Mouse (Mus musculus) frontal cortex, adult (tissue): ENCODE data around the gene Dlg5.
A peak's percentile ranks its signal among the peaks of the same experiment; 100 is the strongest.

ENCODE experiments used
- ATAC-seq: cut with Nextera tagmentation; 2 replicates; pipeline ENCODE4 v1.9.2; 2017; ENCODE audit warnings: mild to moderate bottlenecking, moderate library complexity, mixed read lengths; ENCODE audit not compliant: low TSS enrichment

Dlg5 gene

DNA sequence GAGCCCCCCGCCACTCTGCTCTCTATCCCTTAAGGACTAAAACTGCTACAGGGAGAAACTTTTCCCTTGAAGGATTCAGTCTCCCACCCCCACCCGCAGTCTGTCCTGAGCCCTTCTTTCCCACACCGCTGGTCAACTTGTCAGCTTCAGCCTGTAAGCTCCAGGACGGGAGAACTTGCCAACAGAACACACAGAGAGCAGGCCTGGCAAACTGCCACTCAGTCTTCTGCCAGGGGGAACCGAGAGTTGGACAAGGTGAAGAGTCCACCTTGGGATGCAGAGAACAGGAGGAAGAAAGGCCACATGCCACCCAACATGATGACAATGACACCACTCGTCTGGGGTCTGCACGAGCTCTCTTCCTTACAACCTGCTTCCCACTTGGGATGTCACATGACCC lies 56.1 kb downstream of the Dlg5 start:
- no peak for ATAC-seq

DNA sequence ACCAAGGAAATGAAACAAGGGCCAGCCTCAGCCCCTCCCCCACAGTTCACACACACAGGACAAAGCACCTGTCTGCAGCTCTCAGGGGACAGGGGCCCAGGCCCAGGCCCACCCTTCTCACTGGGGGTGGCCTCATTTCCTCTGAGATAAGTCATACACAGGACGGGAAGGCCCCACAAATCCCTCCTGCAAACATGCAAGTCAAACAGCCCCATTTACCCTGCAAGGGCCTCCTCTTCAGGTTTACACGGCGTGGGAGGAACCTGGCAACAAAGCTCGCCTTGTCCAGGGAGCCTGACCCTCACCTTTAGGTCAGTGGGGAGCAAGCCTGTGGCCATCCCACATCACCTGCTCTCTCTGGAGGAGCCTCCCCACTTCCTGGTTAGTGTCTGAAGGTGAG lies 60.2 kb downstream of the Dlg5 start:
- ATAC-seq = no peak

DNA sequence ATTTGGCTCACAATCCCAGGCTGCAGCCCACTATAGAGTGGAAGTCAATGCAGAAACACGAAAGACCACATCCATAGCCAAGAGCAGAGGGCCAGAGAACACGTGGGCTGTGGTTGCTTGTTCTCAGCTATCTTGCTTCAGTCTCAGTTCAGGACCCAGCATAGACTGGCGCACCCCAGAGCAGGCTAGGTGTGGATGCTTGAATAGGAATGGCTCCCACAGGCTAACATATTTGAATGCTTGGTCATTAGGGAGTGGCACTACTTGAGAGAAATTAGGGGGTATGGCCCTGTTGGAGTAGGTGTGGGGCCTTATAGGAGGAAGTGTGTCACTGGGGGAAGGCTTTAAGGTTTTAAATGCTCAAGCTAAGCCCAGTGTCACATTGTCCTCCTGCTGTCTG lies 62.8 kb downstream of the Dlg5 start:
- ATAC-seq = no peak

DNA sequence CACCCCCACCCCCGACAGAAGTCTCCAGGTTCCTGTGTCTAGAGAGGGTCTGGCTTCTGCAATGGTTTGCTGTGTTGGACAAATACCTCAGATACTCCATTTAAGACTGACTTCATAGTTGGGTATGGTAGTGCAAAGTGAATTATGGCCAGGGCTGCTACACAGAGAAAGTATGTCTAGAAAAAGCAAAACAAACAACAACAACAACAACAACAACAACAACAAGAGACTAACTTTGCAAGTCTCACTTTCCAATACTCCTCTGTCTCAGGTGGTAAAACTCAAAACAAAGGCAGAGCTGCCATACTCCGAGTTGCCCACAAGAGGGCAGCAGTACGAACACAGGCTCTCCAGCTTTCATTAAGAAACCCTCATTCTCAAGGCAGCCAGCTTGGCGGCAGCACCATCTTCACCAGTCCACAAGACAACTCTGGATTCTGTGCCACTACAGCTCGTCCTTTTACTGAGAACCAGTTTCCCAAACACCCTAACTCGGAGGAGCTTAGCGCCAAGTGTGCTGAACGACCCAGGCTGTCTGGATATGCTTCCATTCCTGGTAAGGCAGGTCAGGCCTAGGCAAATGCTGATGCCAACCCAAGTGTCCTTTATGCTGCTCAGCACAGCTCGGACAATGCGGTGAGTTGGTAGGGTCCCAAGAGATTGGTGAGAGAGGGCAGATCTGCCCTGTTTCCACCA lies 63.8 kb downstream of the Dlg5 start:
- ATAC-seq = peak; percentile 98

DNA sequence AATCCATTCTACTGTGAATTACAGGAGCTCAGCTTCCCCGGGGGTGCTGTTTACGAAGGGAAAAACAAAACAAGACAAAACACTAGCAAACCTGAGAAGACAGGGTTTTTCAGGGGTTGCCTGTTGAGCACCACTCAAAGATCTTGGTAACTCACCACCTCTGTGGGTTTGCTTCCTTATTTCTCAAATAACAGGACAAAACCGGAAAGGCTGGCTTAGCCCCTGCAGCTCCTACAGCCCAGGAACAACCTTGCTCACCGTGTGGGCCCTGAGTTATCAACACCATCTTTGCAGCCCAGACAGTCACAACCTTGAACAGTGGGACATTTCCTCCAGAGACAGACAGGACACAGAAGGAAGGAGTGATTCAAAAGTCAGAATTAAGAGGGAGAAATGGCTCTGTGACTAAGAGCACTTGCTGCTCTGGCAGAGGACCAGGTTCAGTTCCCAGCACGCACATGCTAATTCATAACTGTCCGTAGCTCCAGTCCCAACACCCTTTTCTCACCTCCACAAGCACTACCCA lies 66.2 kb downstream of the Dlg5 start:
- ATAC-seq = no peak

DNA sequence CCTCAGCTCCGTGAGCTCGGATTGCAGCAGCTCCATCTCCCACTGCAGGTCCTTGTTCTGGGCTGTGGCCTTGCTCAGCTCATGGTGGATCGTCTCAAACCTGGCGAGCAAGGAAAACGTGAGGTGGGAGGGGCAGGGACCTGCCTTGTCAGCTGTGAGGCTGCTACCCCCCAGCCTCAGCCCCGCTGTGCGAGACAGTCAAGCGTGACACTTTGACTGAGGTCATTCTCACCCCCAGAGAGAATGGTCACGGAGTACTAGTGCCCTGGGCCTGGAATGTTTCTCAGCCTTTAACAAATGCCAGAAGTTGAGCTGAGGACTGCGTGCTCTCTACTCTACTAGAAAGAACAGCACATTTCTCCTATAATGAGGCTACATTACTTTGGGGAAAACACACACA lies 69.1 kb downstream of the Dlg5 start:
- no peak for ATAC-seq

DNA sequence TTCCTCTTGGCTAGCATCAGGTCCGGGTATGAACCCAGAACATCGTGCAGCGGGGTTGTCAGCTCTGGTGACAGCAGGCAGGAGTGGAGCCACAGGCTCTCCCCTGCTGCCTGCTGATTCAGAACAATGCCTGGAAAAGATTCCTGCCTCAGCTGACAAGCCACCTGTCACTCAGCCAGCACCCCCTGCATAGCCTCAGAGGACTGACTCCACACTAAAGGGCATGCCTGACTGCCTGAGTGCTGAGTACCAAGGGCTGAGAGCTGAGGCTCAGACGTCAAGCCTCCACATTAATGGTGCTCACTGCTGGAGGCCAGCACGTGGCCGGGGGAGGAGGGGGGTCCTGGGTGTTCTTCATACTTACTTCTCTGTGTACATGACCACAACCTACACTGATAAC lies 72.4 kb downstream of the Dlg5 start:
- ATAC-seq = no peak

DNA sequence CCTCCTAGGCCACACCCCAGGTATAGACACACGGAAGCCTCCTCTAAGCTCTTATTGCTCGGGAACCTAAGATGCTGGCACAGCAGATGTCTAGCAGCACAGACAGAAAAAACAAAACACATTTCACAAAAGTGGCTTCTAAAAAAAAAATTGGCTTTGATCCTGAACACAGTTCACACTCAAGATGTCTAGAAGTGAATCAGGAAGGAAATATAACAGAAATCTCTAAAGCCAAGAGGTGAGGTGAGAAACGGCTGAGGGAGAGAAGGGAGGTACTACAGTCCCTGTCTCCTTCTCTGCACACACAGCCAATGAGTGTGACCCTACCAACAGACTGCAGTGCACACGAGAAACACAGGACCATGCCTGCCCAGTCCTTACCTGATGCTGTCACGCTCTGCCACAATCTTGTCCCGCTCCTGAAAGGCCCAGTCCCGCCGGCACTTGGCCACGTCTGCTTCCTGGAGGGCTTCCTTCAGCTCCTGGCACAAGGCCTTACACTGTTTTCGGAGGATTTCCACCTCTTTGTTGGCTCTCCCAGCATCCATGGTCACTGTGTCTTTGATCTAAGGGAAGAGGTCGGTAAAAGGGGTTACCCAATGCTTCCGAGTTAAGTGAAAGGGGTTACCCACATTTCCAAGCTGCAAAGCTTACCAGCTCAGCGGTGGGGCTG lies 73.9 kb downstream of the Dlg5 start:
- peak; percentile 83 for ATAC-seq

DNA sequence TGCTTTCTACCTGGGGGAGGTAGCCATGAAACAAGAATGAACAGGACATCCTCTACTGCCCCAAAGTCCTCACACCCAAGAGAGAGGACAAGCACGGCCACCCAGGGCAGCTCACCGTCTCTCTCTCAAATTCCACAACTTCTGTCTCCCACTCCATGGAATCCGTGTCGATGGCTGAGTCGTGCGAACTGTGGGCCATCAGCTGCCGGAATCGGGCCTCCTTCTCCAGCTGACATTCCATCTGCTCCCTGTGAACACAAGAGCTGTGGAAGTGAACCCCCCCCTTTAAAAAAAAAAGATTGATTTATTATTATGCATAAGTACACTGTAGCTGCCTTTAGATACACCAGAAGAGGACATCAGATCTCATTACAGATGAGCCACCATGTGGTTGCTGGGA lies 79.7 kb downstream of the Dlg5 start:
- ATAC-seq = no peak

DNA sequence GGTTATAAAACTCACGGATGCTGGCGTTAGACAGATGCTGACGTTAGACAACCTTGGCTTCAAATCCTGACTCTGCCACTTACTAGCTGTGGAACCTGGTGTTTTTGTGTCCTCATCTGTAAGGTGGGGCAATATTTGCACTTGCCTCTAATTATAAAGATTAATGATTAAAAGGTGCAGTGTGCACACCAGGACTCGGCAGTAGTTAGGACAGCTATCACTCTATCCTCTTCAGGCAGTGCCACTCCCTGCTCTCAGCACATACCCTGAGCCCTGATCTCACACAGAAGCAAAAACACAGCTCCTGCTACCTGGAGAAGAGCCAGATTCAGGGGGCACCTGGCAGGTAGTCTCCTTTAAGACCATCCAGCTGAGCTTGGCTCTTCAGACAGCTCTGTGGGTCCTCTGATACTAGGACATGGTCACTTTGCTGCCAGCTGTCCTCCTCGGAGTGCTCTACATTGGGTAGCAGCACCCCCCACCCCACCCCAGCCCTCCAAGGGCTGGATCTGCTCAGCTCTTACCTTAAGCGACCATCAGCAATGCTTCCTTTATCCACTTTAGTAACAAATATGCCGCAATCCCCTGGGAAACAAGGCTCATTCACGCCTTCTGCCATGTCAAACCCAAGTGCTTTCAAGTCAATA lies 80.9 kb downstream of the Dlg5 start:
- ATAC-seq = no peak

DNA sequence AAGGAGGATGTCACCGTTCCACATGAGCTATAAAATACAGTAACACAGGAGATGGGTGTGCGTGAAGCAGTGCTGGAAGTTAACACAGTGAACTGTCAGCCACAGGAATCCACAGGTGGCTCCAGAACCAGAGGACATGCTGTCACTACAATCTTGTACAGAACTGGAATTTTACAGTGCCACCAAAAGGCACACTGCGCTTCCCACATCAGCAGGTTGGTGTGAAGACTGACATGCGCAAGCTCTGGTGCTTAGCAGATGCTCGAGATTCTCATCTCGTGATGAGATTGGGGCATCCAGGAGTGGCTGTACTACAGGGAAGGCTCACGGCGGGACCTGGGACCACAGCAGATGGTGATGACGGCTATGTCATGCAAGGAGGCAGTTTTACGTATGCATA lies 82.9 kb downstream of the Dlg5 start:
- peak; percentile 47; the same call in 1 of the 2 replicates for ATAC-seq

DNA sequence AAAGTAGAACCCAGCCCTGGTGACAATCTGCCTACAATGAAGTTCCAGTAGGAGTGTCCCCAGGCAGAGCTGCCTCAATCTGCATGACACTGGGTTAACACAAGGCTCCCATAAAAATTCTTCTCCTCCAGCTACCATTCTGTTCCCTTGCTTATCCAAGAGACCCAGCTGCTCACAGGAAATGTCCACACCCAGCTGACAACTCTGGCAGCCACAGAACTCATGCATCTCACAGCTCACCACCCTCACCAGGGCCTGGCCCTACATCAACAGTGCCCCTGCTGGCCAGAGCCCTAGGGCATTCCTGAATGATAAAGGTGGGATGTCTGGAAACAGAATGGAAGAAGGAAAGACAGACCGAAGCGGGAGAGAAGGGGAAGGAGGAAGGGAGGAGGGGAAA lies 96.8 kb downstream of the Dlg5 start:
- no peak for ATAC-seq

DNA sequence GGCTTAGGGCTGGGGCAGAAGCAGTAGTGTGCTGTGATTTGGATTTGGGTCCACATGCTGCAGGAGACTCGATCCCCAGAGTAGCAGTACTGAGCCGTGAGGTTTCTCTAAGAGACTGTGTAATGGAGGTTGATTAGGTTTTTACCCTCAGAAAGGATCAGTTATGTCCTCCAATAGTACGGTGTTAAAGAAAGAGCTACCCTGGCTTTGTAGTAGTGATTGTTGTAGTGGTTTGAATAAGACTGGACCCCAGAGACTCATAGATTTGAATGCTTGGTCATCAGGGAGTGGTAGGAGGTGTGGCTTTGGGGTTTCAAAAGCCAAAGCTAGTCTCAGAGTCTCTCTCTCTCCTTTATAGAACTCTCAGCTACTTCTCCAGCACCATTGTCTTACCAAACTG lies 100.9 kb downstream of the Dlg5 start:
- ATAC-seq = no peak

DNA sequence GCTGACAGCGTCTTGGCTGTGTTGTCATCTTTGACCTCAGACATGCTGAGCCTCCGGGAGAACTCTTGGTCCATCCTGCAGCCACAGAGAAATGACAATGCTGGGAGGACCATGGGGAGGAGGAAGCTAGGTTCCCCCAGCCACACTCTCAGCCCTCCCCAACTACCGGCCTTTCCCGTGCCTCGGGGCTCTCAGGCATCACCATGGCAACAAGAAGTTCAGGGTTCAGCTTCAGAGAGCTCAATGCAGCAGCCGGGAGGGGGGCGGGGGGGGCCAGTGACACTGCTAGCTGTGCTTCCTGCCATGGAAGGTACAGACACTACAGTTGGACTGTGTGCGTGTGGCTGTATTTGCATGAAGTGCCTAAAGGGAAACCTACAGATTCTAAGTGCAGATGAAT lies 101.3 kb downstream of the Dlg5 start:
- ATAC-seq = no peak

DNA sequence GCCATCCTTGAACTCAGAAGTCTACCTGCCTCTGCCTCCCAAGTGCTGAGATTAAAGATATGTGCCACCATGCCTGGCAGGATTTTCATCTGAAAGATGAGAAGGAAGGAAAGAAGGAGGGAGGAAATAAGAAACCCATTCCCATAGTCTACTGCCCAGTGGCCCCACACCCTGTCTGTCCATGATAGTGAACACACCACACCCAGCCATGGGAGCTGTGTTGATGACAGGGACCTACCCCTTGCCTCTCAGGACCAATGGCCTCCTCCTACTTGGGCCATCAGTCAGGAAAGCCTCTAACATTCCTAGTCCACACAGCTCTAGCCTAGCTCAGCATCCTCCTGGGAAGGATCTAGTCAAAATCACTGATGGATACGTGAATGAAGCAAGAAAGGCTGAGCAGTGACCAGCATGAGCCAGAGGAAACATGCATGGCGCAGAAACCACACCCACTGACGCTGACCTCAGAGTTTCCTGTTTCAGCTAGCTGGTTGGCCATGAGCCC lies 102.7 kb downstream of the Dlg5 start:
- ATAC-seq = no peak

DNA sequence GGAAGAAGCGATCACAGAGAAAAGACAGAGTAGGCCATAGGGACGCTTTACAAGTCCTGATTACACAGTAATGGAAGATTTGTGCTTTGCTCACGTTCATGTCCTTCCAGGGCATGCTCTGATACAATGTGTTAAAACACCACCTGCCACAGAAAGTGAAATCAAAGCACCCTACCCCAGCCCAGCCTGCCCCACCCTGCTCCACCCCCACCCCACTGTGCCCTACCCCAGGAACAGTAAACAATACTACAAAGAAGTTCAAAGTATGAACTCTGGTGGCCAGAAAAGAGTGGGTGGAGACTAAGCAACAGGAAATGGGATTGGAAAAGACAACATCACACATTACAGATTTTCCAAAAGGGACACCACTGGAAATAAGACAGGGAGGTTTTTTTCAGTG lies 104.0 kb downstream of the Dlg5 start:
- no peak for ATAC-seq

DNA sequence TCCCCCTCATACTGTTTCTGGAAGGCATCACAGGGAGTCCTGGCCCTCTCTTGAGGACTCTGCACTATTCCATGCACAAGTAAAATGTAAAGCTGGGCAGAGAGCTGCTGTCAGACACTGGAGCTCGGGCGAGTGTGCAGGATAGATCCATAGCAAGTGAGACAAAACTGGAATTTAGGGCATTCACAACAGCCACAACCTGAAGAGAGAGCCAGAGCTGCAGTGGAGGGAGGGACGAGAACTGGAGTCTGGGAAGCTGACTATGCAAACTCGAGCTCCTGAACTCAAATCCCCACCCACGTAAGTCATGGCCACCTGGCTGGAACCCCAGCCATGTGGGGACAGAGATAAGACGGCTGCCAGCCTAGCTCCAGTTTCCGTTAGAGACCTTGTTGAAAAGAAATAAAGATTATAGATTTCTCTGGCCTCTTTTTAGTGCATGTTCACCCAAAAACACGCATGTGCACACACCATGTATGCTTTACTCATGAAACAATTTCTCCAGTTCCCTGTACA lies 105.4 kb downstream of the Dlg5 start:
- ATAC-seq = peak; percentile 75

DNA sequence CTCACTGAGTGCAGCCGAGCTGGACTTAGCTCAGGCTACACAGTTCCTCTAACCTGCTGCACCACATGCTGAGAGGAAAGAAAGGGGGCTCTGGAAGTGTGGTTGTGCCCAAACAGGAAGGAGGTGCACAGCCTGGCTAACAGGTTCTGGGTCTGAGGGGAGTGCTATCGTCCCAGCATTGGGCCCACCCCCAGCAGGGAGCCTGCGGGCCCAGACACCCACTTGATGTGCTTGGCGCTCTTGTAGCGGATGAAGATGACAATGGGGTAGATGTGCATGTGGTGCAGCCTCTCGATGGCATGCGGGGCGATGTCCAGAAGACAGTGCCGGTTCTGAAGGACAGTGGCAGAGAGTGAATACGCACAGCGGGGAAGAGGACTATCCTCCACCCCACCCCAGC lies 108.8 kb downstream of the Dlg5 start:
- no peak for ATAC-seq

DNA sequence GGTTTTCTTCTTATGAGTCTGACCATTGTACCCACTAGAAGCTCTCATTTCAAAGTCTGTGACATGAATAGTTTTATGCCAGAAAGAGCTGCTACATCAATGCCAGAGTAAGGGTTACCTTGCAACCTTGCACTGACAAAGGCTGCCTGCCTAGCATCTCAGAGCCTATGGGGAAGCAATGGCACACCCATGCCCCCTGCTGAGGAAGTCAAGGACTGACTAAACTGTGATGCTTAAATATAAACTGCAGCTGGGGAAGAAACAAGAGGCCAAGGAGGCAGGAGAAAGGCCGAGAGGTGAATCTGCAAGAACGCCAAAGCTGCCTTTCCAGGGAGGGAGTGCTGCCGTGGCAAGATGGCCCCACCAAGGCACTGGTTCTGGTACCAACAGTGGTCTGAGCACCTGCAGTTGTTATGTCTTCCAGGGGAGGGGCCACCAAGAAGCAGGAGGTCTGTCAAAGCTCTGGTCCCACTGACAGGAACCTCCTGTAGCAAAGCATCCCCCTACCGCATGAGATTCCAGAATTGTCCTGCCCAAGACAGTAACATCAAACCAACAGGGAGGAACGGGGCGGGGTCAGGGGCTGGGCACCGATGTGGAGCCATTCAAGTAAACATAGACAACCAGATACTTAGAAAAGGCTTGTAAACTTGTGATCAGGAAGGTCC lies 111.0 kb downstream of the Dlg5 start:
- no peak for ATAC-seq

DNA sequence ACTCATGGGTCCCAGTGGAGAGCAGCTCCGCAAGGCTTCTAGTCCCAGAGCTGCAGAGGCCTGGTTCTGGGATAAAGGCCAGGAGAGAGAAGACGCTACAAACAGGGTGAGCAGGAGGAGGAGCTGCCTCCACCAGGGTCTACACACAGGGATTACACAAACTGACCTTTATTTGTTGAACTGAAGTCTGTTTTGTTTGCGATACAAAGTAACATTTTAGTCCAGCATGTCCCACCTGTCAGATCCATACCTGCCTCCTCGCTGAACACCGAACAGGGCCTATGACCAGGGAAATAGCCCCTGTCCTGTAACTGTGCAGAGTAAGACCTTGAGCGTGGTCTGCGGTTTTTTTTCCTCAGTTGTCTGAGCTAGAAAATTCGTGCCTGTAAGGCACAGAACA lies 111.9 kb downstream of the Dlg5 start:
- no peak for ATAC-seq

DNA sequence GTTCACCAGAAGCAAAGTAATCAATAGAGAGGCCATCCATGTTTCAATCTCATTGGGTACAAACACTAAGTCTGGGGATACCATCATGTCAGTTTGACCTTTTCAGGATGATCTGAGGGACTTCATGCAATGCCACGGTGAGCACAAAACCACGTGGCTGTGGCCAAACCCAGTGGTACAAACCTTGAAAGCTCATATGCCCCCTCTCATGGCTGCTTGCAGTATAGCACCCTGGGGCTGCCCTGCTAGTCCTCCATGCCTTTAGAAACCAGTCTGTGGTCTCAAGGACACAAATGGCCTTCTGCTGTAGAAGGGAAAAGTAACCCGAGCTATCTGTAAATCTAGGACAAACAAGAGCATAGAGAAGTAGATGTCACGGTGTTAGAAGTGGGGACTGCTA lies 113.6 kb downstream of the Dlg5 start:
- ATAC-seq = peak; percentile 62; the same call in 1 of the 2 replicates

DNA sequence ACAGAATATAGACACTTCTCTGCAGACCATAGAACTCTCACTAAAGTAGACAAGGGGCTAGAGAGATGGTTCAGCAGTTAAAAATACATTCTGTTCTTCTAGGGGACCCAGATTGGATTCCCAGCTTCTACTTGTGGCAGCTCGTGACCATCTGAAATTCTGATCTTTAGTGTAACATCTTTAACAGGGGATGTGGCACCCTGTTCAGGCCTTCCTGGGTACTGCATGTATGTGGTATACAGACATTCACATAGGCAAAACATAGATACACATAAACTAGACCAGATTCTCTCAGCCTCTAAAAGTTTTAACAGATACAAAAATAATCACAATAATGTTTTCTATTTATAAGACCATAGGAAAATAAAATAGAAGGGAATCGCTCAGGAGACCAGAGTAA lies 120.7 kb downstream of the Dlg5 start:
- ATAC-seq = no peak
